Mouse (Mus musculus): ENCODE measurements around the gene Gatb.

DNA sequence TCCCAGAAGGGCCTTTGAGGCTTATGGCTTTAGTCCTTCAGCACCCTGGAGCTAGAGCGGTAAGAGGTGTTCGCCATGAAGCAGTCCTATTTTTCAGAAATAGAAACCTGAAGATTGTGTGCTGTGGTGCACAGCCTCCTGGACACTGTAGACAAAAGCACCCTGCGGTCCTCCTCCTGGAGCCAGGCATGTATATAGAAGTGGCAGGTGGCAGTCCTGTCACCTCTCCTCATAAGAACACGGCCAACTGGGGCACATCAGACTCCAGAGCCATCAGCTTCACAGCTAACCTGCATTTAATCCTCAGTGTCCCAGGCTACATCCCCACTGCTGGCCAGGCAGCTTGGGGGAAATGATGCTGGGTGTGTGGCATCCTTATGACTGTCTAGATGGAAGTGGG, 75.3 kb downstream of the Gatb start:
- TF ChIP-seq CTCF (IDR thresholded peaks at IDR 0.05; ENCODE audit: low read depth, low read length): no peak
- no peak for TF ChIP-seq POLR2AphosphoS5 (IDR thresholded peaks at IDR 0.05; ENCODE audit: insufficient replicate concordance, low read depth, low read length)
- TF ChIP-seq GATA2 (IDR thresholded peaks at IDR 0.05; ENCODE audit: borderline replicate concordance, low read depth, low read length): no peak
- TF ChIP-seq TAL1 (conservative IDR thresholded peaks at IDR 0.05; ENCODE audit: low read depth, low read length): no peak
